Mouse (Mus musculus): ENCODE measurements around the gene Gtdc1. TPM values are rescaled to one million over a fixed set of nuclear protein-coding genes. Genes with fewer than 3 reads are reported as not detected.

Gene Gtdc1
- polyA plus RNA-seq, 1 experiment from 2014 or later: 19.5 TPM

GRCm38 (mm10) chr2:44923056-44923883 lies 4.2 kb downstream of the Gtdc1 start:
- no peaks in the 10 kb centered on the region for H3K9me3 ChIP-seq
- no peaks in the 10 kb centered on the region for H3K27me3 ChIP-seq
- no peak for ATAC-seq
- no peak overlapping the region for H3K4me2 ChIP-seq (replicated peaks)
- H3K9ac ChIP-seq (replicated peaks): no peak overlapping the region
- H3K4me3 ChIP-seq (replicated peaks): no peak overlapping the region
- no peak overlapping the region for H3K27ac ChIP-seq
- H3K4me1 ChIP-seq (replicated peaks): peaks cover 11% of the 10 kb centered on the region
- H3K36me3 ChIP-seq: no peaks in the 10 kb centered on the region
- WGBS: 92% methylated on average over 8 of the region's 8 CpGs

GRCm38 (mm10) chr2:44922500-44922899 lies 5.0 kb downstream of the Gtdc1 start:
- no peak overlapping the region for H3K4me2 ChIP-seq (replicated peaks)
- no peaks in the 10 kb centered on the region for H3K9me3 ChIP-seq
- H3K9ac ChIP-seq (replicated peaks): no peak overlapping the region
- H3K4me1 ChIP-seq (replicated peaks): peaks cover 11% of the 10 kb centered on the region
- WGBS: 95% methylated on average over 2 of the region's 2 CpGs
- H3K36me3 ChIP-seq: no peaks in the 10 kb centered on the region
- H3K27me3 ChIP-seq: no peaks in the 10 kb centered on the region
- no peak for ATAC-seq
- H3K4me3 ChIP-seq (replicated peaks): no peak overlapping the region
- no peak overlapping the region for H3K27ac ChIP-seq

GRCm38 (mm10) chr2:44920471-44920870 lies 7.0 kb downstream of the Gtdc1 start:
- Histone ChIP-seq H3K4me2 (replicated peaks) (no peak overlapping the region), H3K27ac (no peak overlapping the region), H3K9me3 (no peaks in the 10 kb centered on the region), H3K36me3 (no peaks in the 10 kb centered on the region), H3K4me1 (replicated peaks) (peaks cover under 1% of the 10 kb centered on the region), H3K27me3 (no peaks in the 10 kb centered on the region), H3K9ac (replicated peaks) (no peak overlapping the region), H3K4me3 (replicated peaks) (no peak overlapping the region)
- WGBS: 86% methylated on average over 3 of the region's 3 CpGs
- ATAC-seq: no peak

- Histone ChIP-seq H3K27me3 (no peaks in the 10 kb centered on the region), H3K4me1 (replicated peaks) (no peaks in the 10 kb centered on the region), H3K9ac (replicated peaks) (no peak overlapping the region), H3K9me3 (no peaks in the 10 kb centered on the region), H3K4me2 (replicated peaks) (no peak overlapping the region), H3K27ac (no peak overlapping the region), H3K36me3 (no peaks in the 10 kb centered on the region), H3K4me3 (replicated peaks) (no peak overlapping the region)
- no peak for ATAC-seq
- WGBS: 76% methylated on average over 1 of the region's 1 CpGs
Observed at GRCm38 (mm10) chr2:44919326-44919725, 8.1 kb downstream of the Gtdc1 start.

GRCm38 (mm10) chr2:44918737-44919136 lies 8.7 kb downstream of the Gtdc1 start:
- H3K9me3 ChIP-seq: no peaks in the 10 kb centered on the region
- no peak overlapping the region for H3K4me2 ChIP-seq (replicated peaks)
- H3K4me1 ChIP-seq (replicated peaks): no peaks in the 10 kb centered on the region
- no peaks in the 10 kb centered on the region for H3K36me3 ChIP-seq
- ATAC-seq: no peak
- H3K27ac ChIP-seq: no peak overlapping the region
- WGBS: 96% methylated on average over 2 of the region's 2 CpGs
- H3K27me3 ChIP-seq: no peaks in the 10 kb centered on the region
- H3K4me3 ChIP-seq (replicated peaks): no peak overlapping the region
- H3K9ac ChIP-seq (replicated peaks): no peak overlapping the region

GRCm38 (mm10) chr2:44916286-44916685 lies 11.2 kb downstream of the Gtdc1 start:
- Histone ChIP-seq H3K9me3 (no peaks in the 10 kb centered on the region), H3K4me2 (replicated peaks) (no peak overlapping the region), H3K9ac (replicated peaks) (no peak overlapping the region), H3K36me3 (no peaks in the 10 kb centered on the region), H3K4me1 (replicated peaks) (no peaks in the 10 kb centered on the region), H3K27me3 (no peaks in the 10 kb centered on the region), H3K4me3 (replicated peaks) (no peak overlapping the region), H3K27ac (no peak overlapping the region)
- ATAC-seq: no peak

- no peaks in the 10 kb centered on the region for H3K36me3 ChIP-seq
Observed at GRCm38 (mm10) chr2:44897801-44898200, 29.7 kb downstream of the Gtdc1 start.

GRCm38 (mm10) chr2:44873718-44874117 lies 53.7 kb downstream of the Gtdc1 start:
- 56% methylated on average over 2 of the region's 2 CpGs for WGBS

More at GRCm38 (mm10) chr2:44897801-44898200, 29.7 kb downstream of the Gtdc1 start:
- no peak overlapping the region for H3K4me3 ChIP-seq (replicated peaks)
- no peaks in the 10 kb centered on the region for H3K27me3 ChIP-seq
- no peak overlapping the region for H3K4me2 ChIP-seq (replicated peaks)
- no peak for ATAC-seq
- no peak overlapping the region for H3K27ac ChIP-seq
- H3K9ac ChIP-seq (replicated peaks): no peak overlapping the region
- no peaks in the 10 kb centered on the region for H3K4me1 ChIP-seq (replicated peaks)
- no peaks in the 10 kb centered on the region for H3K9me3 ChIP-seq
- 98% methylated on average over 1 of the region's 1 CpGs for WGBS

GRCm38 (mm10) chr2:44864726-44865125 lies 62.7 kb downstream of the Gtdc1 start:
- H3K4me2 ChIP-seq (replicated peaks): no peak overlapping the region
- no peak overlapping the region for H3K9ac ChIP-seq (replicated peaks)
- H3K27me3 ChIP-seq: no peaks in the 10 kb centered on the region

More at GRCm38 (mm10) chr2:44873718-44874117, 53.7 kb downstream of the Gtdc1 start:
- Histone ChIP-seq H3K4me1 (replicated peaks) (no peaks in the 10 kb centered on the region), H3K27ac (no peak overlapping the region), H3K27me3 (no peaks in the 10 kb centered on the region), H3K9ac (replicated peaks) (no peak overlapping the region), H3K4me3 (replicated peaks) (no peak overlapping the region), H3K36me3 (no peaks in the 10 kb centered on the region), H3K4me2 (replicated peaks) (no peak overlapping the region), H3K9me3 (no peaks in the 10 kb centered on the region)
- no peak for ATAC-seq

GRCm38 (mm10) chr2:44854475-44854874 lies 73.0 kb downstream of the Gtdc1 start:
- Histone ChIP-seq H3K36me3 (no peaks in the 10 kb centered on the region; the same call in 1 of the 2 replicates), H3K27ac (no peak overlapping the region), H3K27me3 (no peaks in the 10 kb centered on the region), H3K4me3 (replicated peaks) (no peak overlapping the region), H3K9me3 (peaks cover 9% of the 10 kb centered on the region), H3K4me2 (replicated peaks) (no peak overlapping the region), H3K9ac (replicated peaks) (no peak overlapping the region), H3K4me1 (replicated peaks) (no peaks in the 10 kb centered on the region)
- no peak for ATAC-seq
- WGBS: 64% methylated on average over 2 of the region's 2 CpGs

More at GRCm38 (mm10) chr2:44864726-44865125, 62.7 kb downstream of the Gtdc1 start:
- Histone ChIP-seq H3K27ac (no peak overlapping the region), H3K4me1 (replicated peaks) (no peaks in the 10 kb centered on the region), H3K36me3 (no peaks in the 10 kb centered on the region), H3K4me3 (replicated peaks) (no peak overlapping the region), H3K9me3 (no peaks in the 10 kb centered on the region)
- ATAC-seq: no peak

GRCm38 (mm10) chr2:44849666-44850065 lies 77.8 kb downstream of the Gtdc1 start:
- peaks cover 9% of the 10 kb centered on the region for H3K9me3 ChIP-seq
- no peaks in the 10 kb centered on the region for H3K4me1 ChIP-seq (replicated peaks)
- H3K4me2 ChIP-seq (replicated peaks): no peak overlapping the region
- no peaks in the 10 kb centered on the region; the same call in 1 of the 2 replicates for H3K36me3 ChIP-seq
- no peaks in the 10 kb centered on the region for H3K27me3 ChIP-seq
- ATAC-seq: no peak
- no peak overlapping the region for H3K4me3 ChIP-seq (replicated peaks)
- no peak overlapping the region for H3K27ac ChIP-seq
- H3K9ac ChIP-seq (replicated peaks): no peak overlapping the region

- H3K27me3 ChIP-seq: no peaks in the 10 kb centered on the region
- no peak overlapping the region for H3K9ac ChIP-seq (replicated peaks)
- H3K27ac ChIP-seq: no peak overlapping the region
- WGBS: 90% methylated on average over 1 of the region's 1 CpGs
- H3K4me1 ChIP-seq (replicated peaks): no peaks in the 10 kb centered on the region
- no peak overlapping the region for H3K4me2 ChIP-seq (replicated peaks)
- H3K4me3 ChIP-seq (replicated peaks): no peak overlapping the region
- ATAC-seq: no peak
- H3K36me3 ChIP-seq: no peaks in the 10 kb centered on the region; the same call in 1 of the 2 replicates
- peaks cover 9% of the 10 kb centered on the region for H3K9me3 ChIP-seq
Observed at GRCm38 (mm10) chr2:44848156-44848555, 79.3 kb downstream of the Gtdc1 start.

- H3K36me3 ChIP-seq: no peaks in the 10 kb centered on the region
- no peaks in the 10 kb centered on the region for H3K27me3 ChIP-seq
- H3K27ac ChIP-seq: no peak overlapping the region
- WGBS: 94% methylated on average over 4 of the region's 4 CpGs
- no peak overlapping the region for H3K4me2 ChIP-seq (replicated peaks)
- H3K4me3 ChIP-seq (replicated peaks): no peak overlapping the region
- ATAC-seq: no peak
- no peak overlapping the region for H3K9ac ChIP-seq (replicated peaks)
- H3K4me1 ChIP-seq (replicated peaks): no peaks in the 10 kb centered on the region
- H3K9me3 ChIP-seq: no peaks in the 10 kb centered on the region
Observed at GRCm38 (mm10) chr2:44845424-44845823, 82.0 kb downstream of the Gtdc1 start.
